Mouse (Mus musculus): ENCODE measurements around the gene Zmiz1.

Gene Zmiz1

GRCm38 (mm10) chr14:25472096-25472861 is 13.3 kb downstream of the Zmiz1 start:
- DNase-seq (ENCODE audit: low spot score in 2 of 2) = peak; percentile 60 to 61

GRCm38 (mm10) chr14:25472981-25473649 is 14.1 kb downstream of the Zmiz1 start:
- peak; percentile 83 to 88 for DNase-seq (ENCODE audit: low spot score in 2 of 2)

- DNase-seq (ENCODE audit: low spot score in 2 of 2) = no peak
Observed at GRCm38 (mm10) chr14:25474017-25474416, 15.0 kb downstream of the Zmiz1 start.

GRCm38 (mm10) chr14:25474732-25475131 is 15.7 kb downstream of the Zmiz1 start:
- DNase-seq (ENCODE audit: low spot score in 2 of 2) = peak; percentile 76 to 78

- DNase-seq (ENCODE audit: low spot score in 2 of 2) = no peak
Observed at GRCm38 (mm10) chr14:25476048-25476447, 17.1 kb downstream of the Zmiz1 start.

GRCm38 (mm10) chr14:25476453-25476852 is 17.5 kb downstream of the Zmiz1 start:
- DNase-seq (ENCODE audit: low spot score in 2 of 2) = no peak

GRCm38 (mm10) chr14:25477268-25477667 is 18.3 kb downstream of the Zmiz1 start:
- DNase-seq (ENCODE audit: low spot score in 2 of 2) = no peak

- no peak for DNase-seq (ENCODE audit: low spot score in 2 of 2)
Observed at GRCm38 (mm10) chr14:25478257-25478656, 19.3 kb downstream of the Zmiz1 start.

- no peak for DNase-seq (ENCODE audit: low spot score in 2 of 2)
Observed at GRCm38 (mm10) chr14:25478755-25479154, 19.8 kb downstream of the Zmiz1 start.

GRCm38 (mm10) chr14:25479841-25480252 is 20.9 kb downstream of the Zmiz1 start:
- peak in 1 of 2 experiments; percentile 30 for DNase-seq (ENCODE audit: low spot score in 2 of 2)

- DNase-seq (ENCODE audit: low spot score in 2 of 2) = no peak
Observed at GRCm38 (mm10) chr14:25480443-25480842, 21.5 kb downstream of the Zmiz1 start.

GRCm38 (mm10) chr14:25480916-25481666 is 22.1 kb downstream of the Zmiz1 start:
- peak; percentile 59 to 66 for DNase-seq (ENCODE audit: low spot score in 2 of 2)

GRCm38 (mm10) chr14:25481667-25482331 is 22.8 kb downstream of the Zmiz1 start:
- no peak for DNase-seq (ENCODE audit: low spot score in 2 of 2)

- no peak for DNase-seq (ENCODE audit: low spot score in 2 of 2)
Observed at GRCm38 (mm10) chr14:25482404-25482803, 23.4 kb downstream of the Zmiz1 start.

- peak; percentile 61 for DNase-seq (ENCODE audit: low spot score in 2 of 2)
Observed at GRCm38 (mm10) chr14:25483285-25483684, 24.3 kb downstream of the Zmiz1 start.

- peak; percentile 74 to 77 for DNase-seq (ENCODE audit: low spot score in 2 of 2)
Observed at GRCm38 (mm10) chr14:25484049-25484448, 25.1 kb downstream of the Zmiz1 start.

GRCm38 (mm10) chr14:25486220-25486619 is 27.2 kb downstream of the Zmiz1 start:
- no peak for DNase-seq (ENCODE audit: low spot score in 2 of 2)

- no peak for DNase-seq (ENCODE audit: low spot score in 2 of 2)
Observed at GRCm38 (mm10) chr14:25486742-25487469, 27.9 kb downstream of the Zmiz1 start.

GRCm38 (mm10) chr14:25487470-25487955 is 28.5 kb downstream of the Zmiz1 start:
- no peak for DNase-seq (ENCODE audit: low spot score in 2 of 2)

- DNase-seq (ENCODE audit: low spot score in 2 of 2) = peak; percentile 82 to 83
Observed at GRCm38 (mm10) chr14:25488097-25488613, 29.2 kb downstream of the Zmiz1 start.

Data from spleen, postnatal 36 days (tissue).